31 mouse cellular contexts compared by ENCODE assay signal in genomic region chr14:103456106-103456505, GRCm38 (mm10). TPM values are rescaled to one million over a fixed set of nuclear protein-coding genes. Genes with fewer than 3 reads are reported as not detected.
DNase-seq lines count a peak whose midpoint lies in the region; ATAC-seq and TF ChIP-seq lines count a peak whose summit lies in the region.
"Had no signal": no experiment of that assay in that cellular context is flagged by ENCODE, and none has a peak within 500 bp of the region (broad histone marks: within the 10 kb centered on the region; RNA-seq: fewer than 3 reads in every experiment).

No protein-coding gene starts in this region.

- H3K27me3 ChIP-seq in forebrain, postnatal 0 days (ENCODE audit: insufficient read depth, low read length) = no peaks in the 10 kb centered on the region
- H3K27me3 ChIP-seq in forebrain, embryonic 16.5 days (replicated peaks; ENCODE audit: control insufficient read depth, insufficient read depth, low read length) = no peaks in the 10 kb centered on the region
- H3K27me3 ChIP-seq in liver, embryonic 12.5 days (replicated peaks) = no peaks in the 10 kb centered on the region
- H3K27me3 ChIP-seq: CH12.LX; embryonic facial prominence, embryonic 13.5 days; embryonic facial prominence, embryonic 15.5 days; forebrain, embryonic 12.5 days; Patski had no signal

- no peak overlapping the region for H3K4me2 ChIP-seq in forebrain, postnatal 0 days (ENCODE audit: low read depth)
- H3K4me2 ChIP-seq in forebrain, embryonic 16.5 days (ENCODE audit: low read length) = no peak overlapping the region
- no peak overlapping the region for H3K4me2 ChIP-seq in liver, embryonic 12.5 days
- H3K4me2 ChIP-seq: embryonic facial prominence, embryonic 13.5 days; embryonic facial prominence, embryonic 15.5 days; forebrain, embryonic 12.5 days had no signal

- no peaks in the 10 kb centered on the region for H3K9me3 ChIP-seq in forebrain, postnatal 0 days (ENCODE audit: low read length)
- H3K9me3 ChIP-seq in forebrain, embryonic 16.5 days (ENCODE audit: control insufficient read depth, low read length) = no peaks in the 10 kb centered on the region
- no peaks in the 10 kb centered on the region for H3K9me3 ChIP-seq in liver, embryonic 12.5 days (replicated peaks)
- H3K9me3 ChIP-seq: embryonic facial prominence, embryonic 13.5 days; embryonic facial prominence, embryonic 15.5 days; forebrain, embryonic 10.5 days; forebrain, embryonic 12.5 days; G1E had no signal

- H3K4me1 ChIP-seq in forebrain, postnatal 0 days (ENCODE audit: insufficient read depth) = 0 out of 2 replicates have a peak, but pooled peaks cover 6% of the 10 kb centered on the region
- H3K4me1 ChIP-seq in forebrain, embryonic 16.5 days (replicated peaks; ENCODE audit: control insufficient read depth, insufficient read depth, low read length) = no peaks in the 10 kb centered on the region
- no peaks in the 10 kb centered on the region for H3K4me1 ChIP-seq in liver, embryonic 12.5 days
- H3K4me1 ChIP-seq: embryonic facial prominence, embryonic 13.5 days; embryonic facial prominence, embryonic 15.5 days; forebrain, embryonic 10.5 days; forebrain, embryonic 12.5 days had no signal

- no peak overlapping the region for H3K4me3 ChIP-seq in forebrain, postnatal 0 days (ENCODE audit: low read depth, low read length)
- H3K4me3 ChIP-seq in forebrain, embryonic 16.5 days (replicated peaks; ENCODE audit: low read length) = no peak overlapping the region
- H3K4me3 ChIP-seq in liver, embryonic 12.5 days = no peak overlapping the region
- H3K4me3 ChIP-seq: embryonic facial prominence, embryonic 13.5 days; embryonic facial prominence, embryonic 15.5 days; erythroblast, embryonic 14.5 days; forebrain, embryonic 10.5 days; forebrain, embryonic 12.5 days had no signal

- peak; percentile 13 for DNase-seq in forebrain, postnatal 0 days
- DNase-seq in layer of hippocampus, adult 11-12 months (ENCODE audit: low spot score) = peak; percentile 28
- no peak for DNase-seq in layer of hippocampus, postnatal 10 days (ENCODE audit: low spot score in 2 of 2)
- DNase-seq in layer of hippocampus, adult 9-10 months (ENCODE audit: low spot score) = peak; percentile 43
- DNase-seq in layer of hippocampus, adult 9-11 months = no peak
- DNase-seq in adipocyte (ENCODE audit: low spot score) = peak; percentile 32
- DNase-seq: adrenal gland, adult 2 months; adrenal gland, postnatal 10 days; adrenal gland, postnatal 25 days; B cell, adult 2 months; cerebellum, adult 11 months; cerebellum, adult 18-20 months; cerebellum, adult 8-10 months; cerebellum, adult 9-11 months; cerebellum, postnatal 14 days; cerebellum, postnatal 36 days; embryo, embryonic 11 days had no signal

- no peak for TF ChIP-seq CTCF in forebrain, postnatal 0 days (IDR thresholded peaks at IDR 0.05; ENCODE audit: low read depth)

- H3K36me3 ChIP-seq in forebrain, postnatal 0 days (ENCODE audit: insufficient read depth) = no peaks in the 10 kb centered on the region
- H3K36me3 ChIP-seq in forebrain, embryonic 16.5 days (ENCODE audit: control insufficient read depth, insufficient read depth) = no peaks in the 10 kb centered on the region
- no peaks in the 10 kb centered on the region for H3K36me3 ChIP-seq in liver, embryonic 12.5 days
- H3K36me3 ChIP-seq: embryonic facial prominence, embryonic 13.5 days; embryonic facial prominence, embryonic 15.5 days; forebrain, embryonic 10.5 days; forebrain, embryonic 12.5 days; G1E had no signal

- WGBS in forebrain, postnatal 0 days = 69% methylated on average over 1 of the region's 1 CpGs
- 50% methylated on average over 1 of the region's 1 CpGs for whole genome bisulfite sequencing in forebrain, embryonic 16.5 days
- WGBS in liver, embryonic 12.5 days (ENCODE audit: insufficient replicate concordance) = 65% methylated on average over 1 of the region's 1 CpGs

- no peak overlapping the region for H3K27ac ChIP-seq in forebrain, postnatal 0 days (ENCODE audit: low read depth, low read length)
- H3K27ac ChIP-seq in forebrain, embryonic 16.5 days (ENCODE audit: low read length) = no peak overlapping the region
- no peak overlapping the region for H3K27ac ChIP-seq in liver, embryonic 12.5 days
- H3K27ac ChIP-seq: embryonic facial prominence, embryonic 13.5 days; embryonic facial prominence, embryonic 15.5 days; forebrain, embryonic 10.5 days; forebrain, embryonic 12.5 days had no signal

- H3K9ac ChIP-seq in forebrain, postnatal 0 days = no peak overlapping the region
- no peak overlapping the region for H3K9ac ChIP-seq in forebrain, embryonic 16.5 days (replicated peaks; ENCODE audit: low read depth, low read length)
- H3K9ac ChIP-seq in liver, embryonic 12.5 days = no peak overlapping the region
- H3K9ac ChIP-seq: embryonic facial prominence, embryonic 13.5 days; embryonic facial prominence, embryonic 15.5 days; forebrain, embryonic 12.5 days had no signal

- no peak for ATAC-seq in forebrain, postnatal 0 days
- ATAC-seq in forebrain, embryonic 16.5 days = no peak
- ATAC-seq in liver, embryonic 12.5 days = no peak
- ATAC-seq: activated CD4-positive, CD25-positive, alpha-beta regulatory T cell, adult 4 months; CD4-positive, CD25-positive, alpha-beta regulatory T cell, adult 4 months; forebrain, embryonic 14.5 days; Patski had no signal

RNA-seq across cellular contexts. Expression of gene Scel, which starts 57.0 kb away (rescaled TPM):
- 0.29 and 1.1 TPM in 2 replicates for total RNA-seq in forebrain, postnatal 0 days (2014; rRNA removed)
- 0.19 and 0.30 TPM in 2 replicates for polyA plus RNA-seq in forebrain, postnatal 0 days (2015; fragmentation: Nextera tagmentation; extraction: Ambion mirVana)
- polyA plus RNA-seq in forebrain, embryonic 16.5 days (2015; fragmentation: Nextera tagmentation; extraction: Ambion mirVana) = 0.12 TPM in 1 of 2 replicates, not detected in the other
- under 1 TPM; 0.67 to 0.80 TPM for total RNA-seq in layer of hippocampus, postnatal 10 days (2021)
- polyA plus RNA-seq in liver, embryonic 12.5 days (2016; fragmentation: Nextera tagmentation; extraction: Ambion mirVana) = 0.16 and 0.17 TPM in 2 replicates
- total RNA-seq: adrenal gland, postnatal 10 days; common myeloid progenitor, adult 5-6 weeks; G1E had no signal
- polyA plus RNA-seq: activated CD4-positive, CD25-positive, alpha-beta regulatory T cell, adult 4 months; erythroblast, embryonic 14.5 days; G1E had no signal

Comparison
In these comparisons a context has a peak if more than half of its experiments do, and no peak if none do; other contexts are left out.
1. DNase-seq: peak in forebrain, postnatal 0 days (single experiment), layer of hippocampus, adult 11-12 months (single experiment), layer of hippocampus, adult 9-10 months (single experiment) and adipocyte (single experiment); none in layer of hippocampus, postnatal 10 days (0 of 2) and layer of hippocampus, adult 9-11 months (single experiment).